In the genomic region with DNA sequence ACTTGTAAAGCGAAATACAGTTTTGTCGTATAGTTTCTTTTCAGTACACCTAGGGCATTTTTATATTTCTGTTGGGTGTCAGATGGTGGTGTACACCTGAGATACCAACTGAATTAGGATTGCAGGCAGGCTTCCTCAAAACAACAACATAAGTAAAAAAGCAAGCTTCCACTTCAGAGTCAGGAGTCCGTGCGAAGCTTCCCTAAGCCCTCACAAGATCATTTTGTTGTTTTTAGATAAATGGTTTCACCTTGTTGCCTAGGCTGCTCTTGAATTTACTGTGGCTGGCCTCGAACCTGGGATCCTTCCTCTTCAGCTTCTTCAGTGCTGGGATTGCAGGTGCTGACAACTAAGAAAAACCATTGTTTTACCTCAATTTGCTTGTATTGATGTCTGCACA, we compare ENCODE assay signal across 8 mouse cellular contexts. TPM values are rescaled to one million over a fixed set of nuclear protein-coding genes. Genes with fewer than 3 reads are reported as not detected.
DNase-seq lines count a peak whose midpoint lies in the region; ATAC-seq and TF ChIP-seq lines count a peak whose summit lies in the region.

No protein-coding gene starts in this region.

- WGBS in lung, embryonic 16.5 days, result 17% methylated on average over 5 of the region's 5 CpGs
- 49% methylated on average over 5 of the region's 5 CpGs for WGBS in embryonic facial prominence, embryonic 10.5 days
- 26% methylated on average over 5 of the region's 5 CpGs for WGBS in intestine, embryonic 15.5 days
- 7% methylated on average over 5 of the region's 5 CpGs for WGBS in small intestine, adult 2 months

- peak overlapping the region; percentile 86 for H3K4me2 ChIP-seq in lung, embryonic 16.5 days (ENCODE audit: low read depth, low read length)
- H3K4me2 ChIP-seq in intestine, embryonic 15.5 days (replicated peaks), result peak overlapping the region; percentile 66

- ATAC-seq in lung, embryonic 16.5 days (ENCODE audit: low read depth), result no peak
- ATAC-seq in intestine, embryonic 15.5 days, result no peak

- H3K4me3 ChIP-seq in lung, embryonic 16.5 days (ENCODE audit: low read length), result peak overlapping the region; percentile 83
- peak overlapping the region; percentile 84 for H3K4me3 ChIP-seq in embryonic facial prominence, embryonic 10.5 days
- H3K4me3 ChIP-seq in intestine, embryonic 15.5 days (replicated peaks), result peak overlapping the region; percentile 97
- H3K4me3 ChIP-seq in small intestine, adult 2 months (ENCODE audit: low read depth, low read length), result peak overlapping the region; percentile 16; the same call in 1 of the 2 replicates

- H3K9ac ChIP-seq in lung, embryonic 16.5 days (ENCODE audit: low read length), result peak overlapping the region; percentile 98
- peak overlapping the region; percentile 99; the same call in 1 of the 2 replicates for H3K9ac ChIP-seq in intestine, embryonic 15.5 days

- H3K27me3 ChIP-seq in lung, embryonic 16.5 days (ENCODE audit: control insufficient read depth, insufficient read depth, low read depth, low read length), result no peaks in the 10 kb centered on the region
- H3K27me3 ChIP-seq in embryonic facial prominence, embryonic 10.5 days (replicated peaks; ENCODE audit: low read depth, poor library complexity, severe bottlenecking), result no peaks in the 10 kb centered on the region
- no peaks in the 10 kb centered on the region for H3K27me3 ChIP-seq in intestine, embryonic 15.5 days (replicated peaks)
- H3K27me3 ChIP-seq in small intestine, adult 2 months (ENCODE audit: control insufficient read depth, insufficient read depth, low read length), result no peaks in the 10 kb centered on the region

- TF ChIP-seq CTCF in small intestine, adult 2 months (IDR thresholded peaks at IDR 0.05; ENCODE audit: extremely low read depth, insufficient read length, insufficient replicate concordance, low read depth, low read length), result no peak

- no peak for TF ChIP-seq POLR2A in small intestine, adult 2 months (IDR thresholded peaks at IDR 0.05; ENCODE audit: low read depth, low read length)

- no peaks in the 10 kb centered on the region for H3K9me3 ChIP-seq in lung, embryonic 16.5 days (ENCODE audit: control insufficient read depth, low read length)
- H3K9me3 ChIP-seq in embryonic facial prominence, embryonic 10.5 days, result no peaks in the 10 kb centered on the region
- H3K9me3 ChIP-seq in intestine, embryonic 15.5 days, result no peaks in the 10 kb centered on the region

- no peak overlapping the region for H3K27ac ChIP-seq in lung, embryonic 16.5 days (ENCODE audit: low read length)
- H3K27ac ChIP-seq in embryonic facial prominence, embryonic 10.5 days (replicated peaks), result peak overlapping the region; percentile 98
- H3K27ac ChIP-seq in intestine, embryonic 15.5 days, result no peak overlapping the region
- no peak overlapping the region for H3K27ac ChIP-seq in small intestine, adult 2 months (ENCODE audit: insufficient read depth, low read depth, low read length)

- H3K36me3 ChIP-seq in lung, embryonic 16.5 days (ENCODE audit: control insufficient read depth, insufficient read depth, low read length), result no peaks in the 10 kb centered on the region
- H3K36me3 ChIP-seq in embryonic facial prominence, embryonic 10.5 days (replicated peaks), result peaks cover 39% of the 10 kb centered on the region
- H3K36me3 ChIP-seq in intestine, embryonic 15.5 days, result no peaks in the 10 kb centered on the region
- H3K36me3 ChIP-seq in small intestine, adult 2 months (ENCODE audit: control insufficient read depth, insufficient read depth, low read length), result 0 out of 2 replicates have a peak, but pooled peaks cover 2% of the 10 kb centered on the region

- DNase-seq in lung, postnatal 25 days (ENCODE audit: low spot score), result no peak
- DNase-seq in embryonic facial prominence, embryonic 10.5 days (ENCODE audit: low spot score), result no peak
- DNase-seq in right cerebral cortex, postnatal 36 days (ENCODE audit: low spot score in 2 of 2), result no peak
- no peak for DNase-seq in cerebellum, postnatal 10 days
- DNase-seq in spleen, adult 18-20 months, result no peak

- peaks cover 20% of the 10 kb centered on the region for H3K4me1 ChIP-seq in lung, embryonic 16.5 days (replicated peaks; ENCODE audit: control insufficient read depth, insufficient read depth, low read length)
- peaks cover 26% of the 10 kb centered on the region for H3K4me1 ChIP-seq in embryonic facial prominence, embryonic 10.5 days
- H3K4me1 ChIP-seq in intestine, embryonic 15.5 days (replicated peaks), result peaks cover 12% of the 10 kb centered on the region; the same call in 1 of the 2 replicates
- peaks cover 3% of the 10 kb centered on the region; the same call in 1 of the 2 replicates for H3K4me1 ChIP-seq in small intestine, adult 2 months (ENCODE audit: control insufficient read depth, insufficient read depth, insufficient read length, low read length)

RNA-seq across cellular contexts. Expression of a gene that starts 1.2 kb away (rescaled TPM):
- polyA plus RNA-seq in lung, embryonic 16.5 days (2015; fragmentation: Nextera tagmentation; extraction: Ambion mirVana), result 31.7 and 33.1 TPM in 2 replicates
- polyA plus RNA-seq in embryonic facial prominence, embryonic 10.5 days (2016; fragmentation: Nextera tagmentation; extraction: Ambion mirVana), result 36.7 and 37.4 TPM in 2 replicates
- 24.7 and 25.3 TPM in 2 replicates for polyA plus RNA-seq in intestine, embryonic 15.5 days (2015; fragmentation: Nextera tagmentation; extraction: Ambion mirVana)
- polyA plus RNA-seq in small intestine, adult 2 months (2012; rRNA removed), result 16.1 and 33.1 TPM in 2 replicates

RNA-seq across cellular contexts. Expression of a gene that starts 56.9 kb away (rescaled TPM):
- 2.5 and 3.4 TPM in 2 replicates for polyA plus RNA-seq in lung, embryonic 16.5 days (2015; fragmentation: Nextera tagmentation; extraction: Ambion mirVana)
- 1.1 and 1.3 TPM in 2 replicates for polyA plus RNA-seq in embryonic facial prominence, embryonic 10.5 days (2016; fragmentation: Nextera tagmentation; extraction: Ambion mirVana)
- 0.72 and 0.79 TPM in 2 replicates for polyA plus RNA-seq in intestine, embryonic 15.5 days (2015; fragmentation: Nextera tagmentation; extraction: Ambion mirVana)
- 0.27 and 0.34 TPM in 2 replicates for polyA plus RNA-seq in small intestine, adult 2 months (2012; rRNA removed)

RNA-seq across cellular contexts. Expression of a gene that starts 57.2 kb away (rescaled TPM):
- polyA plus RNA-seq in lung, embryonic 16.5 days (2015; fragmentation: Nextera tagmentation; extraction: Ambion mirVana), result 8.5 and 10.8 TPM in 2 replicates
- 10.6 and 10.7 TPM in 2 replicates for polyA plus RNA-seq in embryonic facial prominence, embryonic 10.5 days (2016; fragmentation: Nextera tagmentation; extraction: Ambion mirVana)
- polyA plus RNA-seq in intestine, embryonic 15.5 days (2015; fragmentation: Nextera tagmentation; extraction: Ambion mirVana), result 7.2 and 8.5 TPM in 2 replicates
- 7.6 and 13.7 TPM in 2 replicates for polyA plus RNA-seq in small intestine, adult 2 months (2012; rRNA removed)

Comparison
In these comparisons a context has a peak if more than half of its experiments do, and no peak if none do; other contexts are left out.
1. H3K4me3 ChIP-seq: peak in every context shown above with its lines; median percentile 97 in intestine, embryonic 15.5 days; 84 in embryonic facial prominence, embryonic 10.5 days; 83 in lung, embryonic 16.5 days; 16 in small intestine, adult 2 months.